Mouse (Mus musculus) thymus, adult 2 months (tissue): ENCODE data around the gene Hacd3. TPM values are rescaled to one million over a fixed set of nuclear protein-coding genes. Genes with fewer than 3 reads are reported as not detected.

Experiments
- DNase-seq: peaks from one replicate; pipeline ENCODE4 v3.0.0; 2021
- H3K27ac ChIP-seq: fragments of 200-500 bp; 2 replicates; pipeline ENCODE4 v1.5.1; 2012; ENCODE audit warnings: low read length, control low read depth; ENCODE audit not compliant: control insufficient read depth, insufficient read depth
- H3K27me3 ChIP-seq: fragments of 200-500 bp; 2 replicates; pipeline ENCODE4 v1.6.1; 2012; ENCODE audit warnings: mild to moderate bottlenecking, low read length, moderate library complexity, mixed read lengths; ENCODE audit not compliant: control insufficient read depth, insufficient read depth
- H3K36me3 ChIP-seq: fragments of 200-500 bp; 2 replicates; pipeline ENCODE4 v1.6.1; 2012; ENCODE audit warnings: mild to moderate bottlenecking, low read length, moderate library complexity; ENCODE audit not compliant: control insufficient read depth, insufficient read depth
- H3K4me1 ChIP-seq: fragments of 200-500 bp; replicated peaks from 2 replicates; pipeline ENCODE4 v1.6.1; 2012; ENCODE audit warnings: low read length; ENCODE audit not compliant: control insufficient read depth, insufficient read depth
- H3K4me3 ChIP-seq: fragments of 200-500 bp; 2 replicates; pipeline ENCODE4 v1.5.1; 2012; ENCODE audit warnings: mild to moderate bottlenecking, low read length, control low read depth, moderate library complexity; ENCODE audit not compliant: control insufficient read depth, insufficient read depth
- CTCF ChIP-seq: fragments of 200-500 bp; IDR thresholded peaks from 2 replicates; pipeline ENCODE4 v1.5.1; 2012; ENCODE audit warnings: mild to moderate bottlenecking, control low read depth, low read length, moderate library complexity, borderline replicate concordance; ENCODE audit not compliant: control insufficient read depth, poor library complexity, insufficient read depth; ENCODE audit errors: extremely low read depth
- POLR2A ChIP-seq: fragments of 200-500 bp; IDR thresholded peaks from 2 replicates; pipeline ENCODE4 v1.6.1; 2012; ENCODE audit warnings: mild to moderate bottlenecking, low read length, control low read depth, moderate library complexity; ENCODE audit not compliant: control insufficient read depth, poor library complexity, insufficient read depth; ENCODE audit errors: extremely low read depth
- WGBS: fragments of 180-500 bp; shearing (Covaris S2); methylation state at CpG from one replicate; pipeline ENCODE4 v1.1.7; 2018; 5-methylcytosine and 5-hydroxymethylcytosine counted together
- polyA plus RNA-seq: library from polyadenylated mRNA; depleted of rRNA; stranded (reverse); fragments of >200 nt; gene quantifications from 2 replicates; pipeline ENCODE4 v1.2.3, GENCODE M21; 2012

The Hacd3 gene
- polyA plus RNA-seq, 1 experiment: 35.3 TPM

DNA sequence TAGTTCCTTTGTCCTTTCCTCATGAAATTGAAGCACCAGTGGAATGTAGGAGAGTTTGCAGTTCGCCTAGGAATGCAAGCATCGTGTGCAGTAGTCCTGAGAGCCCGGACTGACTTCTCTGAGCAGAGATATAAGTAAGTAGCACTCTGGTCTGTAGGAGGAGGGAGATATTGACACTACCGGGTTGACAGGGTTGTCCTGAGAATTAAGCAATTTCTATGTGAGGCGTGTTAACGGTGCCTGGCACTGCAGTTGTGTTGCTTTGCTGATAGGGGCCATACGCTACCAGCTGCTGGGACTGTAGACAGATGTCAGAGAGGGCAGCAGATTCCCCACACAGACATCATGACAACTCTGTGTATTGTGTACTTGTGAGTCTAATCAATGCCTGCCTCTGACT, 68.3 kb downstream of the Hacd3 start:
- no peak for DNase-seq
- no peak overlapping the region for H3K4me3 ChIP-seq
- H3K36me3 ChIP-seq: no peaks in the 10 kb centered on the region
- H3K27me3 ChIP-seq: no peaks in the 10 kb centered on the region
- TF ChIP-seq POLR2A: no peak
- no peak for TF ChIP-seq CTCF
- 87% methylated on average over 7 of the region's 7 CpGs for WGBS
- H3K27ac ChIP-seq: no peak overlapping the region
- H3K4me1 ChIP-seq: peaks cover 3% of the 10 kb centered on the region; the same call in 1 of the 2 replicates

DNA sequence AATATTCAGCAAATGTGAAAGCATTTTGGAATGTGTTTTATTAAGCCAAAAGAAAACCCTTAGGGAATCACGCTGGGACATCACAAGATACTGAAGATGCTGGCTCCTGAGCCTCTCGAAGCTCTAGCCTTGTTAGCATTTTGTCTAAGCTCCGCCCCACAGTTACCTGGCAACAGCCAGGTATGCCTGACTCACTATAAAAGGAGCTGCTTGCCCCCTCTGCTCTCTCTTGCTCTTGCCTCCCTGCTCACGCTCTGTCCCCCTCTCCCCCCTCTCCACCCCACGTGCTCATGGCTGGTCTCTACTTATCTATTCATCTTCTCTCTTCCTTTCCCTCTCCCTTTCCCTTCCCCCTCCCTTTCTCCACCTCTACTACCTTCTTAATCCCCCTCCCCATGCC, 69.4 kb downstream of the Hacd3 start:
- WGBS: 53% methylated on average over 5 of the region's 5 CpGs
- DNase-seq: no peak
- Histone ChIP-seq H3K27ac (no peak overlapping the region), H3K36me3 (no peaks in the 10 kb centered on the region), H3K4me3 (no peak overlapping the region), H3K27me3 (no peaks in the 10 kb centered on the region), H3K4me1 (peaks cover 3% of the 10 kb centered on the region; the same call in 1 of the 2 replicates)
- TF ChIP-seq CTCF: no peak
- TF ChIP-seq POLR2A: no peak

DNA sequence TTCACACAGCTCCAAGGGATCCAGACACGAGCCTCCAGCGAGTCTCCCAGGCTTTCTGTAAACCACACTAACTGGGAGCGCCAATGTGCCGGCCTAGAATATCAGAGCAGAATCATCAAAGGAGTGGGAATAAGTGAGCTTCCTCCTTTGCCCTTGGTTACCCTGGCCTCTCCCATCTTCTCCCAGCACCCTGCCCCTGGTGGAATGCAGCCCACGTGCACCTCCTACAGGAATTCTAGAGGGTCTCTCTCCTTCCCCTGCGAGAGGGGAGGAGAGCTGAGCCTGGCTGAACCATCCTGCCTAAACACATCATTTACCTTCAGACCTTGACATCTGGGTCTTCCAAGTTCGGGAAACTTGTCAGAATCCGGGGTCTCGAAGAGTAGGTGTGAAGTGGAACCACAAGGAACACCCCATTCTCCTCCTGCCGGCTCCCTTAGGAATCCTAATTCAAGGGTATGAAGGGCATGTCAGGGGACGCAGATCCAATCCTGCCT, 70.3 kb downstream of the Hacd3 start, which contains the start of gene Slc24a1:
Gene Slc24a1, minus strand, starts transcription at position 447 of the 497 bp plus-strand sequence.
- 68% methylated on average over 11 of the region's 11 CpGs for WGBS
- TF ChIP-seq POLR2A: no peak
- TF ChIP-seq CTCF: no peak
- H3K27me3 ChIP-seq: no peaks in the 10 kb centered on the region
- no peak within 1 kb of the TSS for H3K27ac ChIP-seq
- no peak within 1 kb of the TSS for H3K4me3 ChIP-seq
- DNase-seq: no peak
- H3K36me3 ChIP-seq: no peaks in the 10 kb centered on the region
- H3K4me1 ChIP-seq: no peaks in the 10 kb centered on the region

DNA sequence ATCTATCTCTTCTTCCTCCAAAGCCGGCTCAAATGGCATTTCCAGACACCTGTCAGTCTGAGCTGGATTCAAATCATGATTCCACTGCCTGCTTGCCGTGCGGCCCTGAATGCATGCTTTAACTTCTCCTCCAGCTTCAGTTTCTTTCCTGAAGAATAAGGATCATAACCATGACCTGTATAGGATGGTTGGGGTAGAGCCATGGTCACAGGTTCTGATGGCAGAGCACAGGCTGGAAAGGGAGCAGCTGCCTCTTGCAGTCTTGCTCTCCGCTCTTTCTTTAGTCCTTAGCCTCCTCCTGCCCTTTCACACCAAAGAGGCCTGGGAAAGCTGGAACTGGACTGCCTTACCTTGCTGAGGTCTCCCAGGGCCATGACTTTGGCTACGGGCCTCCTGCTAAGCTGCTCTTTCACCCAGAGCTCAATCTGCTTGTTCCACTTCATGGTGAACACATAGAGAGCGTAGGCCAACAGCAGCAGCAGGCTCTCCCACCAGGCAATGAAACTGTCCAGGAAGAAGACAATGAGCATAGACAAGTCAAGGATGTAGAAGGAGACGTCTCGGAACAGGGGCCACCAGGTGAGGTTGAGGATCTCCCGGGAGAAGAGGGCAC, 73.9 kb downstream of the Hacd3 start:
- 91% methylated on average over 9 of the region's 9 CpGs for WGBS
- DNase-seq: no peak
- no peak overlapping the region for H3K27ac ChIP-seq
- TF ChIP-seq POLR2A (no peak), CTCF (no peak)
- H3K4me1 ChIP-seq: no peaks in the 10 kb centered on the region
- no peak overlapping the region for H3K4me3 ChIP-seq
- no peaks in the 10 kb centered on the region for H3K27me3 ChIP-seq
- H3K36me3 ChIP-seq: no peaks in the 10 kb centered on the region

DNA sequence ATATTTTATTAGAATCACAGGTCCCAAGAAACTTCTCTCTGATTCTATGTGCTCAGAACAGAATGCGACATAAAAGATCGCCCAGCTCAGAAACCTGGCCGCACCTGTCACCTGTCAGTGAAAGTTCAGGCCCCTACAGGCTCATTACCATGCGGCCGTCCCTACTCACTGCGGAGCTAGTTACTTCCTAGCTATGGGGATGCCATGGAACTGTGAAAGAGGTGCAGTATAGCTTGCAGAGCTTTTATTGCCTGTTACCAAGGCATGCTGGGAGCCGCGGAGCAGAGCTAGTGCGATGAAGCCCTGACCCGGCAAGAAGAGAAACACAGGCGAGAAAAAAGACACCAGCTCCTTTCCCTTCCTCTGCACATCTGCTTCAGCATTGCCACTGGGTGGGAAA, 77.5 kb downstream of the Hacd3 start:
- no peaks in the 10 kb centered on the region for H3K4me1 ChIP-seq
- no peaks in the 10 kb centered on the region for H3K36me3 ChIP-seq
- no peak for DNase-seq
- H3K27ac ChIP-seq: no peak overlapping the region
- H3K27me3 ChIP-seq: no peaks in the 10 kb centered on the region
- 72% methylated on average over 11 of the region's 11 CpGs for WGBS
- no peak overlapping the region for H3K4me3 ChIP-seq
- TF ChIP-seq CTCF (no peak), POLR2A (no peak)

DNA sequence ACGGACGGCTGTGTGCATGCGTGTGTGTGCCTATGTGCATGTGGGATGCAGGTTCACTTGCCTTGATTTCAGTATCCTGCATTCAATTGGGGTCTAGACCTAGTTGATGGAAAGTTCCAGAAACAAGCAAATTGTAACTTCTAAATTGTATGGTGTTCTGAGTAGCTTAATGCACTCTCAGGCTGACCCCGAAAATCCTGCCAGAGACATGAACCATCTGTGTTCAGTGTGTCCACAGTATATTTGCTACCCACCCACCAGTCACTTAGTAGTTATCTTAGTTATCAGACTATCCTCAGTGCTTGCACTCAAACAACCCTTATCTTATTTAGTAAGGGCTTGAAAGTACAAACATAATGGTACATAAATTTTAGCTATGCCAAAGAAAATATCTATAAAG, 79.8 kb downstream of the Hacd3 start:
- Histone ChIP-seq H3K27me3 (no peaks in the 10 kb centered on the region), H3K4me1 (no peaks in the 10 kb centered on the region), H3K27ac (no peak overlapping the region), H3K4me3 (no peak overlapping the region), H3K36me3 (no peaks in the 10 kb centered on the region)
- 95% methylated on average over 4 of the region's 4 CpGs for WGBS
- no peak for TF ChIP-seq POLR2A
- TF ChIP-seq CTCF: no peak
- DNase-seq: no peak
